Mouse (Mus musculus) bone marrow, adult 2 months (tissue): Measurements from ENCODE around the gene Gm28035.

ENCODE experiments used
- CTCF ChIP-seq: fragments of 200-500 bp; IDR thresholded peaks from 2 replicates; pipeline ENCODE4 v1.5.1; 2011; ENCODE audit warnings: low read length, control low read depth; ENCODE audit not compliant: control insufficient read depth, insufficient read depth
- POLR2A ChIP-seq: fragments of 200-500 bp; IDR thresholded peaks from 2 replicates; pipeline ENCODE4 v1.6.1; 2011; ENCODE audit warnings: low read depth, mild to moderate bottlenecking, control low read depth, low read length, borderline replicate concordance; ENCODE audit not compliant: control insufficient read depth

DNA sequence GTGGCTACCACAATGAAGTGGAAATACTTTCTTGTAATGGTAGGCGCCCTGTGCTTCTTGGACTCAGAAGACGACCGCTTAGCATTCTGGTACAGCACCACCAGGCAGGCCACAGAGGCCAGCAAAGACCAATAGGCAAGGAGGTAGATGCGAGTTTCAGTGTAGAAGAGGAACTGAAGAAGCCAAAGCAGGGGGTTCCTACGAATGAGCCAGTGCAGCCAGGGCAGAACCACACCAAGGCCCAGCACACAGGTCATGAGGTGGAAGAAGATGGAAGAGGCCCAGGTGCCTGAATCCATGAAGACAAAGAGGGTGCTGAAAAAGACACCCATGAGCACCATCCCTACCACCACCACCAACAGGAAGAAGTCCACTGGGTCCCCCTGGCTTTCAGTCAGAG lies 44.6 kb downstream of the Gm28035 start:
- no peak for TF ChIP-seq CTCF
- no peak for TF ChIP-seq POLR2A
